Mouse (Mus musculus): ENCODE results near the gene Map2.

DNA sequence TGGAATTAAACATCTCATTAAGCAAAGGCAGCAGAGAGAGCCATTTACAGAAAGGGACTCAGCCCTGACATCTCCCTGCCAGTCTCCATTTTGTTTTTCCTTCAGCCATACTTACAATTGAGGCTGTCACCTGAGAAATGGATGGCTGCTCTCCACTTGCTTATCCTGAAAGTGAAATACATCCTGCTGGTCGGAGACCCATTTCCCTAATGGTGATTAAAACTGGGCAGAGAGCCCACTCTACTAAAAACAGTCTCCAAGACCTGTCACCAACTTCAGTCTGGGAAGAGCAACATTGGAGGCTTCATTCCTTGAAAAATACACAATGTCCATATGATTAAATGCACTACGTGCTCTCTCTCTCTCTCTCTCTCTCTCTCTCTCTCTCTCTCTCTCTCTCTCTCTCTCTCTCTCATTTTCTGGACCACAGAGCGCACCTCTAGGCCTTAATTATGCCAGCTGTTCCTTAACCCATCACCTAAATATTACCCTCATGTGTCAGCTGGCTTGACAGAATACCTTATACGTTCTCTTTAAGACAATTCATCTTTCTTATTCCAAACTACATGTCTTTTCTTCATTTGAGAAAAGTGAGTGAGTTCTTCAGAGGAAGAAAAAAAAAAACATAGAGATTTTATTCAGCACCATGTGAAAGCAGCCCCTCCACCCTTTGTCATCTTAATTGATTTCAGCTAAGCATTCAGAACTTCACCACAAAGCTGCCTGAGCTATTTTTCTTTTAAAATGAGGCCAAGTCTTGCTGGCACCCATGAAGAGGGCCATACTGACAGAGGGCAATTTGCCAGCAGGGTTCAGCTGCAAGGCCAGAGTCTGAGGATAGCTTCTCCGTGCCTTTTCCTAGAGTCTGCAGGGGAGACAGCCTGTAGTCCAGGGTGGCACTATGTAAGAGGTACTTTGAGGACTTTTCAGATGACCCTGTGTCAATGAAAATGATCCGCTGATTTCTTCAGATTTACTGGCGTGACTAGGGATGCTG, 51.6 kb downstream of the Map2 start:
- no peak for TF ChIP-seq CEBPB (IDR thresholded peaks at IDR 0.05; ENCODE audit: insufficient read depth, poor library complexity, severe bottlenecking)
- no peak for TF ChIP-seq SRF (IDR thresholded peaks at IDR 0.05; ENCODE audit: control insufficient read depth, insufficient read length, low read depth)
- no peak for TF ChIP-seq POLR2A (IDR thresholded peaks at IDR 0.05; ENCODE audit: insufficient read length, low read depth)
- no peak for TF ChIP-seq MYOG (IDR thresholded peaks at IDR 0.05; ENCODE audit: control insufficient read depth in 1 of 3, insufficient read depth in 1 of 3, insufficient read length in 2 of 3, low read depth in 2 of 3)
- no peak for TF ChIP-seq MAX (IDR thresholded peaks at IDR 0.05; ENCODE audit: low read depth)
- no peak for TF ChIP-seq USF1 (IDR thresholded peaks at IDR 0.05; ENCODE audit: low read depth)
- TF ChIP-seq E2F4 (IDR thresholded peaks at IDR 0.05; ENCODE audit: insufficient read depth), result no peak
- no peak for TF ChIP-seq POLR2AphosphoS2 (IDR thresholded peaks at IDR 0.05; ENCODE audit: insufficient read length, low read depth)
- TF ChIP-seq TCF12 (IDR thresholded peaks at IDR 0.05; ENCODE audit: insufficient read depth, poor library complexity, severe bottlenecking), result no peak
